Mouse (Mus musculus) kidney, postnatal 0 days (tissue): ENCODE measurements around the gene Gm3460. TPM values are rescaled to one million over a fixed set of nuclear protein-coding genes. Genes with fewer than 3 reads are reported as not detected.
"Not testable (repeated sequence)": the region's sequence is repeated elsewhere in the genome, so short reads cannot be mapped to it uniquely, and the experiment has no call there.

Experiments
- ATAC-seq: fragments of 200-750 bp; cut with Nextera tagmentation; replicated peaks from 2 replicates; pipeline ENCODE4 v1.8.0; 2017; ENCODE audit warnings: low read depth, moderate number of reproducible peaks, moderate TSS enrichment, moderate library complexity; ENCODE audit not compliant: low FRiP score
- DNase-seq: peaks from one replicate; pipeline ENCODE4 v3.0.0-alpha.2; 2016; ENCODE audit warnings: low spot score
- H3K27ac ChIP-seq: fragments of 300-500 bp; sonication (generic); 2 replicates; pipeline ENCODE4 v1.5.1; 2014; ENCODE audit warnings: mild to moderate bottlenecking
- H3K27me3 ChIP-seq: fragments of 300-500 bp; sonication (generic); 2 replicates; pipeline ENCODE4 v1.6.1; 2014; ENCODE audit warnings: low read length, mixed read lengths; ENCODE audit not compliant: insufficient read depth
- H3K36me3 ChIP-seq: fragments of 300-500 bp; sonication (generic); 2 replicates; pipeline ENCODE4 v1.6.1; 2014; ENCODE audit warnings: low read length, mixed read lengths; ENCODE audit not compliant: insufficient read depth
- H3K4me1 ChIP-seq: fragments of 300-500 bp; sonication (generic); replicated peaks from 2 replicates; pipeline ENCODE4 v1.6.1; 2014; ENCODE audit warnings: antibody characterized with exemption, low read length, mixed read lengths; ENCODE audit not compliant: insufficient read depth
- H3K4me2 ChIP-seq: fragments of 300-500 bp; sonication (generic); 2 replicates; pipeline ENCODE4 v1.6.1; 2014; ENCODE audit warnings: mild to moderate bottlenecking, low read length, moderate library complexity, mixed read lengths
- H3K4me3 ChIP-seq: fragments of 300-500 bp; sonication (generic); replicated peaks from 2 replicates; pipeline ENCODE4 v1.5.1; 2014; ENCODE audit warnings: low read depth, low read length
- H3K9ac ChIP-seq: fragments of 300-500 bp; sonication (generic); 2 replicates; pipeline ENCODE4 v1.6.1; 2014; ENCODE audit warnings: low read depth, low read length
- H3K9me3 ChIP-seq: fragments of 300-500 bp; sonication (generic); replicated peaks from 2 replicates; pipeline ENCODE4 v1.6.1; 2016; ENCODE audit warnings: low read length, inconsistent platforms, mixed read lengths
- CTCF ChIP-seq: IDR thresholded peaks from 2 replicates; pipeline ENCODE4 v1.5.1; 2016; ENCODE audit warnings: antibody characterized with exemption, low read depth, mild to moderate bottlenecking, moderate library complexity
- WGBS: fragments of 180-500 bp; shearing (Covaris S2); extraction: QIAGEN DNeasy Blood & Tissue Kit; methylation state at CpG from one replicate; pipeline ENCODE4 v1.1.7; 2014; 5-methylcytosine and 5-hydroxymethylcytosine counted together
- polyA plus RNA-seq: library from polyadenylated mRNA; unstranded; fragments of >200 nt; fragmentation: Nextera tagmentation; extraction: Ambion mirVana; gene quantifications from 2 replicates; pipeline ENCODE4 v1.2.1, GENCODE M21; 2015

The Gm3460 gene
- polyA plus RNA-seq = not detected in 2 replicates

GRCm38 (mm10) chr14:6622318-6622717, at the start of gene Gm3460:
Gene Gm3460 (minus strand): TSS chr14:6622418.
- not testable (repeated sequence) for H3K9me3 ChIP-seq, H3K9ac ChIP-seq, ATAC-seq, H3K27ac ChIP-seq, H3K36me3 ChIP-seq, H3K27me3 ChIP-seq, DNase-seq, H3K4me2 ChIP-seq, H3K4me1 ChIP-seq, H3K4me3 ChIP-seq
- WGBS = 75% methylated on average over 1 of the region's 2 CpGs

GRCm38 (mm10) chr14:6606436-6606835, 15.8 kb downstream of the Gm3460 start:
- not testable (repeated sequence) for ATAC-seq, H3K4me2 ChIP-seq, H3K4me3 ChIP-seq, H3K27me3 ChIP-seq, H3K27ac ChIP-seq, H3K9ac ChIP-seq, H3K36me3 ChIP-seq, H3K4me1 ChIP-seq, H3K9me3 ChIP-seq, DNase-seq
- WGBS = no CpG with 5 or more reads among the region's 1 CpGs

GRCm38 (mm10) chr14:6605004-6605403, 17.2 kb downstream of the Gm3460 start:
- peak; percentile 52 for TF ChIP-seq CTCF
- not testable (repeated sequence) for H3K9ac ChIP-seq

GRCm38 (mm10) chr14:6604551-6604950, 17.7 kb downstream of the Gm3460 start:
- not testable (repeated sequence) for H3K9me3 ChIP-seq, H3K27ac ChIP-seq, H3K27me3 ChIP-seq, H3K9ac ChIP-seq, H3K36me3 ChIP-seq, ATAC-seq, H3K4me1 ChIP-seq
- DNase-seq = peak; percentile 0
- peak overlapping the region; percentile 48 for H3K4me2 ChIP-seq
- H3K4me3 ChIP-seq = 0 out of 2 replicates have a peak overlapping the region, but pooled peaks have one; percentile 22
- 5% methylated on average over 17 of the region's 20 CpGs for WGBS

More at GRCm38 (mm10) chr14:6605004-6605403, 17.2 kb downstream of the Gm3460 start:
- ATAC-seq, H3K27me3 ChIP-seq, H3K4me1 ChIP-seq, H3K27ac ChIP-seq, H3K9me3 ChIP-seq, H3K36me3 ChIP-seq: not testable (repeated sequence)
- 1% methylated on average over 16 of the region's 20 CpGs for WGBS
- DNase-seq = peak; percentile 24
- Histone ChIP-seq H3K4me3 (peak overlapping the region; percentile 22; the same call in 1 of the 2 replicates), H3K4me2 (peak overlapping the region; percentile 48)

- not testable (repeated sequence) for H3K4me2 ChIP-seq, H3K36me3 ChIP-seq, H3K4me3 ChIP-seq, ATAC-seq, H3K27me3 ChIP-seq, H3K4me1 ChIP-seq, H3K27ac ChIP-seq, DNase-seq, H3K9me3 ChIP-seq, H3K9ac ChIP-seq
- WGBS = 47% methylated on average over 1 of the region's 2 CpGs
These were observed 31.7 kb downstream of the Gm3460 start, which contains the start of gene Gm3629 for GRCm38 (mm10) chr14:6590513-6590912. Gene Gm3629 (minus strand): TSS chr14:6590613.

Other genes starting within 250 kb of the Gm3460 start
- gene Gm16440, start 232.1 kb downstream of the Gm3460 start, polyA plus RNA-seq = not detected in 2 replicates
- 0.37 TPM in 1 of 2 replicates, not detected in the other for gene Gm3591, start 209.9 kb downstream of the Gm3460 start, polyA plus RNA-seq
- not detected in 2 replicates for gene Gm3594, start 177.8 kb downstream of the Gm3460 start, polyA plus RNA-seq
- not detected in 2 replicates for gene Gm8356, start 85.1 kb downstream of the Gm3460 start, polyA plus RNA-seq
- 0.11 TPM in 1 of 2 replicates, not detected in the other for gene Gm3629, start 31.8 kb downstream of the Gm3460 start, polyA plus RNA-seq
- not detected in 2 replicates for gene Gm10251, start 61.8 kb upstream of the Gm3460 start, polyA plus RNA-seq
- not detected in 2 replicates for gene Gm8050, start 97.8 kb upstream of the Gm3460 start, polyA plus RNA-seq
- gene Gm3636, start 119.9 kb upstream of the Gm3460 start, polyA plus RNA-seq = 1.9 and 2.6 TPM in 2 replicates
- not detected in 2 replicates for gene Gm8362, start 152.0 kb upstream of the Gm3460 start, polyA plus RNA-seq
- gene Gm3642, start 217.9 kb upstream of the Gm3460 start, polyA plus RNA-seq = not detected in 2 replicates